Mouse (Mus musculus): Measurements from ENCODE around the gene Aym1. TPM values are rescaled to one million over a fixed set of nuclear protein-coding genes. Genes with fewer than 3 reads are reported as not detected.

Aym1 gene
- polyA plus RNA-seq, 1 experiment from 2014 or later = not detected

GRCm38 (mm10) chr5:113376292-113376691 is 19.2 kb downstream of the Aym1 start:
- Histone ChIP-seq H3K4me3 (no peak overlapping the region), H3K9ac (no peak overlapping the region), H3K27me3 (peaks cover 6% of the 10 kb centered on the region; the same call in 1 of the 2 replicates), H3K27ac (no peak overlapping the region), H3K4me2 (no peak overlapping the region), H3K4me1 (peaks cover 27% of the 10 kb centered on the region), H3K36me3 (no peaks in the 10 kb centered on the region), H3K9me3 (no peaks in the 10 kb centered on the region)
- ATAC-seq (ENCODE audit: insufficient number of reproducible peaks, low FRiP score, low TSS enrichment, low read depth) = no peak
- WGBS = 75% methylated on average over 1 of the region's 1 CpGs

- Histone ChIP-seq H3K9me3 (no peaks in the 10 kb centered on the region), H3K4me1 (peaks cover 8% of the 10 kb centered on the region), H3K27ac (no peak overlapping the region), H3K4me2 (no peak overlapping the region), H3K4me3 (no peak overlapping the region), H3K9ac (no peak overlapping the region), H3K36me3 (no peaks in the 10 kb centered on the region), H3K27me3 (no peaks in the 10 kb centered on the region)
- ATAC-seq (ENCODE audit: insufficient number of reproducible peaks, low FRiP score, low TSS enrichment, low read depth) = no peak
- WGBS = 69% methylated on average over 5 of the region's 5 CpGs
These were observed 22.3 kb downstream of the Aym1 start for GRCm38 (mm10) chr5:113379416-113379815.

- H3K4me3 ChIP-seq = no peak overlapping the region
- no peaks in the 10 kb centered on the region for H3K9me3 ChIP-seq
- no peak for ATAC-seq (ENCODE audit: insufficient number of reproducible peaks, low FRiP score, low TSS enrichment, low read depth)
- no peak overlapping the region for H3K27ac ChIP-seq
- 72% methylated on average over 8 of the region's 8 CpGs for WGBS
- no peaks in the 10 kb centered on the region for H3K36me3 ChIP-seq
- no peak overlapping the region for H3K9ac ChIP-seq
- no peaks in the 10 kb centered on the region for H3K27me3 ChIP-seq
- peaks cover under 1% of the 10 kb centered on the region; the same call in 1 of the 2 replicates for H3K4me1 ChIP-seq
- H3K4me2 ChIP-seq = no peak overlapping the region
These were observed 23.5 kb downstream of the Aym1 start for GRCm38 (mm10) chr5:113380553-113380952.

GRCm38 (mm10) chr5:113382580-113382979 is 25.5 kb downstream of the Aym1 start:
- Histone ChIP-seq H3K27me3 (no peaks in the 10 kb centered on the region), H3K4me2 (no peak overlapping the region), H3K4me1 (no peaks in the 10 kb centered on the region), H3K9me3 (no peaks in the 10 kb centered on the region), H3K9ac (no peak overlapping the region), H3K27ac (no peak overlapping the region), H3K36me3 (no peaks in the 10 kb centered on the region), H3K4me3 (no peak overlapping the region)
- no peak for ATAC-seq (ENCODE audit: insufficient number of reproducible peaks, low FRiP score, low TSS enrichment, low read depth)
- 72% methylated on average over 4 of the region's 4 CpGs for WGBS

GRCm38 (mm10) chr5:113393766-113394165 is 36.7 kb downstream of the Aym1 start:
- Histone ChIP-seq H3K4me2 (no peak overlapping the region), H3K4me1 (no peaks in the 10 kb centered on the region), H3K4me3 (no peak overlapping the region), H3K27me3 (no peaks in the 10 kb centered on the region), H3K27ac (no peak overlapping the region), H3K9ac (no peak overlapping the region), H3K36me3 (no peaks in the 10 kb centered on the region), H3K9me3 (no peaks in the 10 kb centered on the region)
- ATAC-seq (ENCODE audit: insufficient number of reproducible peaks, low FRiP score, low TSS enrichment, low read depth) = no peak
- 57% methylated on average over 8 of the region's 8 CpGs for WGBS

- Histone ChIP-seq H3K4me2 (no peak overlapping the region), H3K27me3 (no peaks in the 10 kb centered on the region), H3K9me3 (no peaks in the 10 kb centered on the region; the same call in 1 of the 2 replicates), H3K4me1 (no peaks in the 10 kb centered on the region), H3K27ac (no peak overlapping the region), H3K9ac (no peak overlapping the region), H3K4me3 (no peak overlapping the region), H3K36me3 (no peaks in the 10 kb centered on the region)
- 72% methylated on average over 17 of the region's 17 CpGs for WGBS
- no peak for ATAC-seq (ENCODE audit: insufficient number of reproducible peaks, low FRiP score, low TSS enrichment, low read depth)
These were observed 39.3 kb downstream of the Aym1 start for GRCm38 (mm10) chr5:113396286-113396934.

- H3K9ac ChIP-seq = no peak overlapping the region
- H3K4me2 ChIP-seq = no peak overlapping the region
- ATAC-seq (ENCODE audit: insufficient number of reproducible peaks, low FRiP score, low TSS enrichment, low read depth) = no peak
- H3K27me3 ChIP-seq = no peaks in the 10 kb centered on the region
- H3K36me3 ChIP-seq = no peaks in the 10 kb centered on the region
- H3K27ac ChIP-seq = no peak overlapping the region
- no peaks in the 10 kb centered on the region; the same call in 1 of the 2 replicates for H3K9me3 ChIP-seq
- H3K4me3 ChIP-seq = no peak overlapping the region
- H3K4me1 ChIP-seq = no peaks in the 10 kb centered on the region
- 57% methylated on average over 17 of the region's 17 CpGs for WGBS
These were observed 40.6 kb downstream of the Aym1 start for GRCm38 (mm10) chr5:113397443-113398317.

GRCm38 (mm10) chr5:113402702-113403101 is 45.6 kb downstream of the Aym1 start:
- no peaks in the 10 kb centered on the region for H3K36me3 ChIP-seq
- no peak overlapping the region for H3K27ac ChIP-seq
- H3K27me3 ChIP-seq = no peaks in the 10 kb centered on the region
- no peaks in the 10 kb centered on the region for H3K4me1 ChIP-seq
- no peak for ATAC-seq (ENCODE audit: insufficient number of reproducible peaks, low FRiP score, low TSS enrichment, low read depth)
- no peak overlapping the region for H3K9ac ChIP-seq
- H3K9me3 ChIP-seq = no peaks in the 10 kb centered on the region; the same call in 1 of the 2 replicates
- H3K4me2 ChIP-seq = no peak overlapping the region
- H3K4me3 ChIP-seq = no peak overlapping the region
- WGBS = 57% methylated on average over 11 of the region's 11 CpGs

GRCm38 (mm10) chr5:113407346-113407745 is 50.3 kb downstream of the Aym1 start:
- Histone ChIP-seq H3K9ac (no peak overlapping the region), H3K36me3 (no peaks in the 10 kb centered on the region), H3K27ac (no peak overlapping the region), H3K4me1 (no peaks in the 10 kb centered on the region), H3K4me3 (no peak overlapping the region), H3K4me2 (no peak overlapping the region), H3K9me3 (no peaks in the 10 kb centered on the region), H3K27me3 (0 out of 2 replicates have a peak, but pooled peaks cover 3% of the 10 kb centered on the region)
- 3% methylated on average over 3 of the region's 3 CpGs for WGBS
- ATAC-seq (ENCODE audit: insufficient number of reproducible peaks, low FRiP score, low TSS enrichment, low read depth) = no peak

Small RNAs within 50 kb of the gene (microRNA-seq; reads per million reads assigned to microRNA genes)
- gene Mir7229 = not detected
- not detected for gene Mir7230

Other genes starting within 250 kb of the Aym1 start
- 14.2 and 15.6 TPM in 2 replicates for gene 2900026A02Rik, start 136.1 kb upstream of the Aym1 start, polyA plus RNA-seq (2015; fragmentation: Nextera tagmentation; extraction: Ambion mirVana)
- gene Tmem211, start 130.4 kb upstream of the Aym1 start, polyA plus RNA-seq (2015; fragmentation: Nextera tagmentation; extraction: Ambion mirVana) = 0.28 and 0.61 TPM in 2 replicates
- gene Sgsm1, start 46.5 kb upstream of the Aym1 start, polyA plus RNA-seq (2015; fragmentation: Nextera tagmentation; extraction: Ambion mirVana) = 2.0 and 2.1 TPM in 2 replicates
- gene Wscd2, start 133.0 kb downstream of the Aym1 start, polyA plus RNA-seq (2015; fragmentation: Nextera tagmentation; extraction: Ambion mirVana) = 9.1 and 11.0 TPM in 2 replicates

All from limb, embryonic 15.5 days (tissue).